19 mouse cellular contexts compared by ENCODE assay signal in genomic region chr11:117960601-117961000, GRCm38 (mm10). TPM values are rescaled to one million over a fixed set of nuclear protein-coding genes. Genes with fewer than 3 reads are reported as not detected.
DNase-seq lines count a peak whose midpoint lies in the region; ATAC-seq and TF ChIP-seq lines count a peak whose summit lies in the region.
"Had no signal": no experiment of that assay in that cellular context is flagged by ENCODE, and none has a peak within 500 bp of the region (broad histone marks: within the 10 kb centered on the region; RNA-seq: fewer than 3 reads in every experiment).

No protein-coding gene starts in this region.

- DNase-seq in gastrocnemius, adult 2 months, result no peak
- no peak for DNase-seq in gastrocnemius, postnatal 4 days (ENCODE audit: low spot score in 2 of 2)
- DNase-seq in heart, postnatal 0 days (ENCODE audit: low spot score), result no peak
- no peak for DNase-seq in heart, postnatal 4 days
- no peak for DNase-seq in liver, postnatal 0 days
- no peak for DNase-seq in liver, embryonic 11.5 days (ENCODE audit: low spot score)
- DNase-seq: adrenal gland, postnatal 10 days; cerebellum, adult 11-12 months; cerebellum, adult 9-10 months; cerebellum, postnatal 36 days; gastrocnemius, postnatal 14 days had no signal

- H3K27me3 ChIP-seq in heart, postnatal 0 days (ENCODE audit: control insufficient read depth, insufficient read depth, low read length), result no peaks in the 10 kb centered on the region
- 0 out of 2 replicates have a peak, but pooled peaks cover 2% of the 10 kb centered on the region for H3K27me3 ChIP-seq in liver, postnatal 0 days (ENCODE audit: insufficient read depth, low read length)
- peaks cover 23% of the 10 kb centered on the region for H3K27me3 ChIP-seq in liver, embryonic 11.5 days (replicated peaks; ENCODE audit: control insufficient read depth, insufficient read depth, low read length)
- H3K27me3 ChIP-seq: embryonic facial prominence, embryonic 13.5 days; heart, embryonic 12.5 days had no signal

- peaks cover 60% of the 10 kb centered on the region for H3K4me1 ChIP-seq in heart, postnatal 0 days (ENCODE audit: control insufficient read depth, insufficient read depth)
- peaks cover 63% of the 10 kb centered on the region for H3K4me1 ChIP-seq in liver, postnatal 0 days (ENCODE audit: insufficient read depth)
- peaks cover 41% of the 10 kb centered on the region for H3K4me1 ChIP-seq in liver, embryonic 11.5 days (replicated peaks; ENCODE audit: control insufficient read depth, insufficient read depth, low read length)

- no peak overlapping the region for H3K4me3 ChIP-seq in gastrocnemius, adult 2 months
- no peak overlapping the region for H3K4me3 ChIP-seq in heart, postnatal 0 days (ENCODE audit: low read depth, low read length)
- no peak overlapping the region for H3K4me3 ChIP-seq in liver, postnatal 0 days (ENCODE audit: low read depth, low read length)
- no peak overlapping the region for H3K4me3 ChIP-seq in liver, embryonic 11.5 days (ENCODE audit: low read depth, low read length)
- no peak overlapping the region for H3K4me3 ChIP-seq in macrophage (ENCODE audit: inconsistent target)
- H3K4me3 ChIP-seq: embryonic facial prominence, embryonic 13.5 days; forebrain, embryonic 12.5 days; heart, embryonic 12.5 days; hindbrain, embryonic 10.5 days had no signal

- intact Hi-C loops in gastrocnemius, adult 2 months (cut with DNase I), result no loop called here

- no peak for ATAC-seq in heart, postnatal 0 days (ENCODE audit: insufficient read depth, low read depth)
- ATAC-seq in liver, postnatal 0 days, result no peak
- ATAC-seq in liver, embryonic 11.5 days (replicated peaks; ENCODE audit: low FRiP score), result no peak
- ATAC-seq: CD4-positive, CD25-positive, alpha-beta regulatory T cell, adult 4 months; forebrain, embryonic 16.5 days had no signal

- H3K27ac ChIP-seq in gastrocnemius, adult 2 months, result peak overlapping the region; percentile 86
- 0 out of 2 replicates have a peak overlapping the region, but pooled peaks have one; percentile 13 for H3K27ac ChIP-seq in heart, postnatal 0 days (ENCODE audit: low read depth)
- no peak overlapping the region for H3K27ac ChIP-seq in liver, postnatal 0 days (ENCODE audit: low read depth)
- no peak overlapping the region for H3K27ac ChIP-seq in liver, embryonic 11.5 days (ENCODE audit: low read depth, low read length)
- peak overlapping the region; percentile 78 for H3K27ac ChIP-seq in macrophage
- H3K27ac ChIP-seq: embryonic facial prominence, embryonic 13.5 days; forebrain, embryonic 12.5 days; hindbrain, embryonic 10.5 days; hindbrain, embryonic 14.5 days had no signal

- no peak overlapping the region for H3K9ac ChIP-seq in heart, postnatal 0 days (replicated peaks; ENCODE audit: low read depth, low read length)
- no peak overlapping the region for H3K9ac ChIP-seq in liver, postnatal 0 days (replicated peaks)
- no peak overlapping the region for H3K9ac ChIP-seq in liver, embryonic 11.5 days (ENCODE audit: low read depth, low read length)
- H3K9ac ChIP-seq: embryonic facial prominence, embryonic 13.5 days; forebrain, embryonic 12.5 days; hindbrain, embryonic 14.5 days had no signal

- H3K36me3 ChIP-seq in heart, postnatal 0 days (replicated peaks; ENCODE audit: control insufficient read depth, insufficient read depth, low read length), result no peaks in the 10 kb centered on the region
- H3K36me3 ChIP-seq in liver, postnatal 0 days (replicated peaks; ENCODE audit: insufficient read depth, low read length), result no peaks in the 10 kb centered on the region
- H3K36me3 ChIP-seq in liver, embryonic 11.5 days (ENCODE audit: control insufficient read depth, insufficient read depth, low read length), result no peaks in the 10 kb centered on the region
- no peaks in the 10 kb centered on the region for H3K36me3 ChIP-seq in macrophage (ENCODE audit: inconsistent target)
- H3K36me3 ChIP-seq: embryonic facial prominence, embryonic 13.5 days; forebrain, embryonic 12.5 days; heart, embryonic 12.5 days; hindbrain, embryonic 10.5 days had no signal

- no peaks in the 10 kb centered on the region for H3K9me3 ChIP-seq in heart, postnatal 0 days (replicated peaks; ENCODE audit: control insufficient read depth, low read length)
- no peaks in the 10 kb centered on the region for H3K9me3 ChIP-seq in liver, postnatal 0 days (ENCODE audit: low read length)
- H3K9me3 ChIP-seq in liver, embryonic 11.5 days (ENCODE audit: control insufficient read depth, low read length), result no peaks in the 10 kb centered on the region
- H3K9me3 ChIP-seq: embryonic facial prominence, embryonic 13.5 days; forebrain, embryonic 12.5 days; heart, embryonic 12.5 days; hindbrain, embryonic 10.5 days had no signal

- H3K4me2 ChIP-seq in heart, postnatal 0 days (ENCODE audit: low read depth, low read length), result no peak overlapping the region
- H3K4me2 ChIP-seq in liver, postnatal 0 days (ENCODE audit: low read depth, low read length), result 0 out of 2 replicates have a peak overlapping the region, but pooled peaks have one; percentile 6
- no peak overlapping the region for H3K4me2 ChIP-seq in liver, embryonic 11.5 days
- H3K4me2 ChIP-seq: embryonic facial prominence, embryonic 13.5 days; forebrain, embryonic 12.5 days; heart, embryonic 12.5 days; hindbrain, embryonic 14.5 days had no signal

- TF ChIP-seq EP300 in heart, postnatal 0 days (IDR thresholded peaks at IDR 0.05; ENCODE audit: low read depth), result no peak
- no peak for TF ChIP-seq EP300 in liver, postnatal 0 days (IDR thresholded peaks at IDR 0.05; ENCODE audit: low read depth)

- no peaks in the 10 kb centered on the region for H3K79me2 ChIP-seq in macrophage (ENCODE audit: inconsistent target)

- no peak for TF ChIP-seq CTCF in gastrocnemius, adult 2 months (IDR thresholded peaks at IDR 0.05)
- TF ChIP-seq CTCF in heart, postnatal 0 days (IDR thresholded peaks at IDR 0.05; ENCODE audit: low read depth), result no peak
- TF ChIP-seq CTCF in liver, postnatal 0 days (IDR thresholded peaks at IDR 0.05; ENCODE audit: low read depth), result no peak

RNA-seq across cellular contexts. Expression of gene Socs3, which starts 9.2 kb away (rescaled TPM):
- 10 to 100 TPM in 1 of 2 experiments, 1 to 10 TPM in 1; 1.7 to 10.1 TPM for total RNA-seq in gastrocnemius, adult 2 months (2021)
- total RNA-seq in gastrocnemius, postnatal 4 days (2021), result 10 to 100 TPM; 14.0 to 14.8 TPM
- 5.7 and 13.1 TPM in 2 replicates for total RNA-seq in heart, postnatal 0 days (2014; rRNA removed; ENCODE audit: low replicate concordance)
- 4.0 and 5.1 TPM in 2 replicates for polyA plus RNA-seq in heart, postnatal 0 days (2015; fragmentation: Nextera tagmentation; extraction: Ambion mirVana)
- total RNA-seq in heart, postnatal 4 days (2021), result 1 to 10 TPM; 5.5 TPM
- polyA plus RNA-seq in liver, postnatal 0 days (2015; fragmentation: Nextera tagmentation; extraction: Ambion mirVana), result 3.5 and 5.8 TPM in 2 replicates
- polyA plus RNA-seq in liver, embryonic 11.5 days (2014; fragmentation: Nextera tagmentation; extraction: Ambion mirVana), result 3.7 and 4.6 TPM in 2 replicates
- 100 to 1,000 TPM in 18 of 26 experiments, 10 to 100 TPM in 5, 1 to 10 TPM in 3; 3.6 to 749 (median 239) TPM for total RNA-seq in macrophage (2018; cell fraction: chromatin; rRNA removed)
- 1,000 to 10,000 TPM in 3 of 26 experiments, 100 to 1,000 TPM in 15, 10 to 100 TPM in 6, 1 to 10 TPM in 2; 3.4 to 1,133 (median 302) TPM for total RNA-seq in macrophage (2018; cell fraction: cytosol; rRNA removed)
- total RNA-seq in macrophage (2018; cell fraction: nucleus; rRNA removed), result 1,000 to 10,000 TPM in 2 of 26 experiments, 100 to 1,000 TPM in 17, 10 to 100 TPM in 6, 1 to 10 TPM in 1; 3.2 to 1,503 (median 563) TPM
- 2.0 to 6.9 TPM (median 2.3 TPM) in 3 replicates for polyA plus RNA-seq in macrophage (2018)

RNA-seq across cellular contexts. Expression of gene Pgs1, which starts 25.5 kb away (rescaled TPM):
- total RNA-seq in gastrocnemius, adult 2 months (2021), result 10 to 100 TPM; 17.2 to 18.0 TPM
- 10 to 100 TPM; 21.6 to 24.6 TPM for total RNA-seq in gastrocnemius, postnatal 4 days (2021)
- total RNA-seq in heart, postnatal 0 days (2014; rRNA removed; ENCODE audit: low replicate concordance), result 27.2 and 33.0 TPM in 2 replicates
- 20.3 and 21.8 TPM in 2 replicates for polyA plus RNA-seq in heart, postnatal 0 days (2015; fragmentation: Nextera tagmentation; extraction: Ambion mirVana)
- 10 to 100 TPM; 25.0 to 26.2 TPM for total RNA-seq in heart, postnatal 4 days (2021)
- 9.1 and 10.1 TPM in 2 replicates for polyA plus RNA-seq in liver, postnatal 0 days (2015; fragmentation: Nextera tagmentation; extraction: Ambion mirVana)
- 31.5 and 31.9 TPM in 2 replicates for polyA plus RNA-seq in liver, embryonic 11.5 days (2014; fragmentation: Nextera tagmentation; extraction: Ambion mirVana)
- total RNA-seq in macrophage (2018; cell fraction: chromatin; rRNA removed), result 100 to 1,000 TPM; 115 to 839 (median 194) TPM
- 10 to 100 TPM; 18.3 to 57.3 (median 29.4) TPM for total RNA-seq in macrophage (2018; cell fraction: cytosol; rRNA removed)
- 100 to 1,000 TPM in 16 of 26 experiments, 10 to 100 TPM in 10; 65.7 to 895 (median 111) TPM for total RNA-seq in macrophage (2018; cell fraction: nucleus; rRNA removed)
- 12.0 to 40.0 TPM (median 28.0 TPM) in 3 replicates for polyA plus RNA-seq in macrophage (2018)

Comparison
In these comparisons a context has a peak if more than half of its experiments do, and no peak if none do; other contexts are left out.
1. H3K27ac ChIP-seq: peak in gastrocnemius, adult 2 months (single experiment), heart, postnatal 0 days (single experiment) and macrophage (single experiment); none in liver, postnatal 0 days (single experiment) and liver, embryonic 11.5 days (single experiment).